Mouse (Mus musculus) C2C12 (cell line): ENCODE measurements around the gene Cdk4. TPM values are rescaled to one million over a fixed set of nuclear protein-coding genes. Genes with fewer than 3 reads are reported as not detected.

Source experiments
- H3K27me3 ChIP-seq: one replicate; pipeline ENCODE4 v1.6.1; 2011; ENCODE audit not compliant: control insufficient read depth, insufficient read depth, insufficient read length
- H3K36me3 ChIP-seq: one replicate; pipeline ENCODE4 v1.6.1; 2011; ENCODE audit not compliant: control insufficient read depth, insufficient read depth
- H3K4me3 ChIP-seq: one replicate; pipeline ENCODE4 v1.5.1; 2011; ENCODE audit warnings: mild to moderate bottlenecking, control low read depth; ENCODE audit not compliant: poor library complexity, insufficient read depth, severe bottlenecking
- H3K79me2 ChIP-seq: one replicate; pipeline ENCODE4 v1.6.1; 2011; ENCODE audit not compliant: control insufficient read depth, insufficient read depth
- H3K79me3 ChIP-seq: one replicate; pipeline ENCODE4 v1.6.1; 2011; ENCODE audit warnings: low read depth, control low read depth
- H3ac ChIP-seq: one replicate; pipeline ENCODE3; 2011; ENCODE audit warnings: low read depth; ENCODE audit not compliant: control insufficient read depth, insufficient read length
- CEBPB ChIP-seq: IDR thresholded peaks from one replicate; pipeline ENCODE4 v1.6.1; 2011; ENCODE audit warnings: low read depth, mild to moderate bottlenecking, control low read depth, moderate library complexity
- CTCF ChIP-seq: IDR thresholded peaks from one replicate; pipeline ENCODE4 v1.5.1; 2011; ENCODE audit not compliant: control insufficient read depth, insufficient read depth, insufficient read length
- FOSL1 ChIP-seq: IDR thresholded peaks from one replicate; pipeline ENCODE4 v1.8.0; 2011; ENCODE audit warnings: mild to moderate bottlenecking, low read length; ENCODE audit not compliant: poor library complexity, insufficient read depth, severe bottlenecking
- MAX ChIP-seq: IDR thresholded peaks from one replicate; pipeline ENCODE4 v1.6.1; 2011; ENCODE audit warnings: mild to moderate bottlenecking, control low read depth
- MYOD1 ChIP-seq: IDR thresholded peaks from one replicate; pipeline ENCODE4 v1.6.1; 2011; ENCODE audit warnings: low read depth; ENCODE audit not compliant: control insufficient read depth, insufficient read length
- MYOG ChIP-seq: IDR thresholded peaks from one replicate; pipeline ENCODE4 v1.6.1; 2011; ENCODE audit not compliant: control insufficient read depth, insufficient read length; ENCODE audit errors: extremely low read depth
- USF1 ChIP-seq: IDR thresholded peaks from one replicate; pipeline ENCODE4 v1.6.1; 2011; ENCODE audit warnings: low read depth, mild to moderate bottlenecking, control low read depth, moderate library complexity
- polyA plus RNA-seq: library from polyadenylated mRNA; unstranded; fragments of >200 nt; fragmentation: generic; extraction: Trizol; gene quantifications from one replicate; pipeline ENCODE4 v1.2.1, GENCODE M21; 2012; ENCODE audit warnings: missing spikeins

Gene Cdk4
- polyA plus RNA-seq, 1 experiment, result 714 TPM

DNA sequence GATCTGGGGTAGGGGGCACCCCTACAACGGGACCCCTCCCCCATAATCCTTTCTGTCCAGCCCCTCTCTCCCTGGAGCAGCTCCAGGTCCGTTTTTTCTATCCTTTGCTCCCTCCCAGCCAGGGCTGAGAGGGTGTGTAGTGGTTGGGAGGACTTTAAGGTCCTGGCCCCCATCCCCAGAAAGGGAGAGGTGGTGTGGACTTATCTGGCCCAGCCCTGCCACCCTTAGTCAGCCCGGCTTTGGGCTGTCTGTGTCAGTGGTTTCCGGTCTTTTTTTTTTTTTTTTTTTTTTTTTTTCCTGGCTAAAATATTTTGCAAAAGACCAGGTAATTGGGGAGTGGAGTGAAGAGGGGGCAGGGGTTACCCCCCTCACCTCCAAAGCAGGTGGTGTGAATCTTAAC, 29.4 kb downstream of the Cdk4 start:
- H3K79me2 ChIP-seq, result no peaks in the 10 kb centered on the region
- no peak overlapping the region for H3ac ChIP-seq
- H3K27me3 ChIP-seq, result no peaks in the 10 kb centered on the region
- H3K36me3 ChIP-seq, result peaks cover 3% of the 10 kb centered on the region
- TF ChIP-seq MYOG (no peak), MAX (no peak), CTCF (no peak), MYOD1 (no peak), USF1 (no peak), CEBPB (no peak), FOSL1 (no peak)
- no peaks in the 10 kb centered on the region for H3K79me3 ChIP-seq
- no peak overlapping the region for H3K4me3 ChIP-seq

DNA sequence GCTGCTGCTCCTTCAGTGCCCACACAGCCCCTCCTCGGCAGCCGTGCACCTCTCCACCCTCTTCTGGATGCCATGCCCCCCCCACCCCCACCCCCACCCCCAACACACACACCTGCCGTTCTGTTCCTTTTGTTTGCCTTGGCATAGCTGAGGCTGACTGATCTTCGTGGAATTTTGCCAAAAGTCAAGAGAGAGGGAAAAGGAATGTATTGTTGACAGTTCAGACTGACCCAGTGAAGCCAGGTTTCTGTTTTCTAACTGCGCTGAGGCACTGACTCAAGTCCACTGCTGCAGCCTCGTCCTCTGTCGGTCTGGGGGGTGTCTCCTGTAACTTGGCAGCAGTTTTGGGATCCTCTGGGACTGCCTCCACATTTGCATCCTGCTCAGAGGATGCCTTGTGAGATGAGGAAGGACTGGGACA, 31.1 kb downstream of the Cdk4 start:
- Histone ChIP-seq H3K4me3 (no peak overlapping the region), H3K79me2 (no peaks in the 10 kb centered on the region), H3K36me3 (peaks cover 8% of the 10 kb centered on the region), H3K79me3 (no peaks in the 10 kb centered on the region), H3K27me3 (no peaks in the 10 kb centered on the region), H3ac (no peak overlapping the region)
- no peak for TF ChIP-seq MAX
- no peak for TF ChIP-seq MYOD1
- no peak for TF ChIP-seq MYOG
- TF ChIP-seq FOSL1, result no peak
- no peak for TF ChIP-seq CTCF
- TF ChIP-seq CEBPB, result no peak

DNA sequence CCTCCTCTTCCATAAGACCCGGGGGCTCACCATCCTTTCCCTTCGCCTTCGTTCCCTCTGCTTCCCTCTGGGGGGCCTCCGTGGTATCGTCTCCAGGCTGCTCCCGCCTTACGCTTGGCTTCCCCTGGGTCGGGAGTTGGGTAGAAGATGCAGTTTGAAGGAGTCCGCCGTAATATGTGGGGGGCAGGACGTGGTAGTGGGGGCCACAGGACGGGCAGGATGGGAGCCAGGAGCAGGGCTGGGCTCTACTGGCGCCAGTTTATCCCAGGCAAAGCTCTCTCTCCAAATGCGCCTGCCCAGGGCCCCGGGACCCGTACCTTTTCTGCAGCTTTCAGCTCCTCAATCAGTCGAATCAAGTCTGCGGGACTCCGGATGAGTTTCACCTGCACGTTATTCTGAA, 35.2 kb downstream of the Cdk4 start:
- Histone ChIP-seq H3ac (no peak overlapping the region), H3K36me3 (peaks cover 8% of the 10 kb centered on the region), H3K79me2 (no peaks in the 10 kb centered on the region), H3K4me3 (no peak overlapping the region), H3K27me3 (no peaks in the 10 kb centered on the region), H3K79me3 (no peaks in the 10 kb centered on the region)
- TF ChIP-seq MAX, result no peak
- TF ChIP-seq USF1, result no peak
- no peak for TF ChIP-seq CEBPB
- no peak for TF ChIP-seq FOSL1
- no peak for TF ChIP-seq MYOD1
- no peak for TF ChIP-seq CTCF
- TF ChIP-seq MYOG, result no peak

DNA sequence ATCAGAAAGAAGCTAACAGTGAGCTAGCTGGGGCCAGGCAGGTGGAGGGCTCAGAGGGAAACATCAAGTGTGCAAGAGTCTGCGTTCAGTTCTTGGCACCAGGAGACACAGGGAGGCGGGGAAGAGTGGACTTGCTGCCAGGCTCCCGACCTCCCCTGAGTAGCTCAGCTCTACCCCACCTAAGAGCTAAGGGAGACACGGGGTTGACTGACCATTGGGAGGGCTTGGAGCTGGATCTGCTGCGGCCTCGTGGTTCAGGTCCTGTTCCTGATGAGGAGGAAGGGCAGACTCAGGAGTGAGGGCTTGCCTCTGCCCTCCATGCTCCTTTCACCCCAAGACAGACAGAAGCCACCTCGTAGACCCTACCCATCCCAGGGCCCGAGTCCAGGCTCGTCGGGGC, 35.9 kb downstream of the Cdk4 start:
- H3ac ChIP-seq, result no peak overlapping the region
- H3K79me2 ChIP-seq, result no peaks in the 10 kb centered on the region
- no peak for TF ChIP-seq CTCF
- no peak for TF ChIP-seq USF1
- TF ChIP-seq MAX, result no peak
- no peak for TF ChIP-seq CEBPB
- TF ChIP-seq MYOD1, result no peak
- no peak for TF ChIP-seq MYOG
- TF ChIP-seq FOSL1, result no peak
- H3K27me3 ChIP-seq, result no peaks in the 10 kb centered on the region
- H3K79me3 ChIP-seq, result no peaks in the 10 kb centered on the region
- peaks cover 8% of the 10 kb centered on the region for H3K36me3 ChIP-seq
- no peak overlapping the region for H3K4me3 ChIP-seq

DNA sequence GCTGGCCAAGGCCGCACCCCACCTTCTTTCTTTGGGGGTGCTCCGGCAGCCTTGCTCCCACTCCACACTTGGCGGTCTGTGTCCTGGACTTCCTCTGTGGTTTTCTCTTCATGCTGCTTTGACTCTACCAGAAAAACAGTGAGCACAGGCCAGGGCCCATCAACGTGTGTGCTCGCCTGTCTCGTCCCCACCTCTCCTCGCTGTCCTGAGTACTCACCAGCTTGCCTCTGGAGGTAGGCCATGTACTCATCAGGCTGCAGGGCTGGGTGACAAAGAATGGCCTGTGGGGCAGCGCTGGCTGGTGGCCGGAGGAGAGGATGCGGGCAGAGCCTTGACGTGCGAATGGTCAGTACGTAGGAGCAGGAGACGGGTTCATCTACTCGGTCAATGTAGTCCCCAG, 36.5 kb downstream of the Cdk4 start:
- Histone ChIP-seq H3K27me3 (no peaks in the 10 kb centered on the region), H3K79me2 (no peaks in the 10 kb centered on the region), H3ac (no peak overlapping the region), H3K4me3 (no peak overlapping the region), H3K36me3 (peaks cover 8% of the 10 kb centered on the region), H3K79me3 (no peaks in the 10 kb centered on the region)
- TF ChIP-seq CTCF (no peak), FOSL1 (no peak), MYOD1 (no peak), MYOG (no peak), USF1 (no peak), CEBPB (no peak), MAX (no peak)

DNA sequence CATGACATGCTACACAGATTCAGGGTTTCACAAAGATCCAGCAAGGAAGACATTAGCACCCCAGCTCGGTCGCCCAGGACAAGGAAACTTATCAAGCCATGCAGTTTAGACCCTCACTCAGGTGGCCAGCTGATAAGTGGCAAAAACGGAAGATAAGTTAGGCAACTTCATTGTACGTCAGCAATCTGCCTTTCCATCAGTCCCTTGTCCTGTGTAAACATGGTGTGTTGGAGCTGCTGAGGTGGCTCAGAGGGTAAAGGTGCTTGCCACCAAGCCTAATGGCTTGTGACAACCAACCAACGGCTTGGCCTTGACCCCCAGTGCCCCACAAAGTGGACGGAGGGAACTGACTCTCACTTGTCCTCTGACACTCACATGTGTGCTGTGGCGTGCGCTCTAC, 37.1 kb downstream of the Cdk4 start:
- Histone ChIP-seq H3K27me3 (no peaks in the 10 kb centered on the region), H3K79me3 (no peaks in the 10 kb centered on the region), H3ac (no peak overlapping the region), H3K79me2 (no peaks in the 10 kb centered on the region), H3K36me3 (peaks cover 8% of the 10 kb centered on the region), H3K4me3 (no peak overlapping the region)
- TF ChIP-seq MAX (no peak), USF1 (no peak), CEBPB (no peak), MYOD1 (no peak), FOSL1 (no peak), CTCF (no peak), MYOG (no peak)
